Mouse (Mus musculus): ENCODE data around the gene St7l.

DNA sequence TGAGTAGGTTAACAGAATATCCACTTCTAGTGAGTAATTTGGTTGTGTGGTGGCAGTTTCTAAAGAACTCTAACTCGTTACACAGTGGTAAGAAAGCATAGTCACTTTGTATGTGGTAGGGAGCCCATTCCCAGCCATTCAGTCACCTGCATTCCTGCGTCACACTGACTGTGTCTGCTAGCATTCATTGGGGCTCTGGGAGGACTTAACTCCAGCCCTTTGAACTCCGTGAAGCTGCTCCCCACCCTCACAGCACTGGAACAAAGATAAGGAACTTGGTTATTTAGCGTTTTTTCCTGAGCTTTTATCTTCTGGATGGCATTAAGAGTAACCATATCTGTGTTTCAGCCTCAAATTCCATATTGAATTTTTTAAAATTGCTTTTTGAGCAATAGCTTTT lies 74.5 kb downstream of the St7l start:
- TF ChIP-seq EP300 (optimal IDR thresholded peaks at IDR 0.05) (no peak), CTCF (IDR thresholded peaks at IDR 0.05; ENCODE audit: low read depth) (no peak)

Measured in stomach, postnatal 0 days (tissue).